Mouse (Mus musculus) adrenal gland, postnatal 4 days (tissue): ENCODE measurements around the gene Ppp2r5c. TPM values are rescaled to one million over a fixed set of nuclear protein-coding genes. Genes with fewer than 3 reads are reported as not detected.

Source experiments
- DNase-seq, 2 experiments: peaks; one replicate each; pipeline ENCODE4 v3.0.0; 2021 to 2022; ENCODE audit warnings: low spot score in 2 of 2, mixed read lengths in 2 of 2
- total RNA-seq, 2 experiments: library from RNA; stranded (reverse); gene quantifications; 2 replicates each; pipeline ENCODE4 v1.2.3; 2021

Ppp2r5c gene
- total RNA-seq, 2 experiments from 2014 or later: 150 to 153 TPM

DNA sequence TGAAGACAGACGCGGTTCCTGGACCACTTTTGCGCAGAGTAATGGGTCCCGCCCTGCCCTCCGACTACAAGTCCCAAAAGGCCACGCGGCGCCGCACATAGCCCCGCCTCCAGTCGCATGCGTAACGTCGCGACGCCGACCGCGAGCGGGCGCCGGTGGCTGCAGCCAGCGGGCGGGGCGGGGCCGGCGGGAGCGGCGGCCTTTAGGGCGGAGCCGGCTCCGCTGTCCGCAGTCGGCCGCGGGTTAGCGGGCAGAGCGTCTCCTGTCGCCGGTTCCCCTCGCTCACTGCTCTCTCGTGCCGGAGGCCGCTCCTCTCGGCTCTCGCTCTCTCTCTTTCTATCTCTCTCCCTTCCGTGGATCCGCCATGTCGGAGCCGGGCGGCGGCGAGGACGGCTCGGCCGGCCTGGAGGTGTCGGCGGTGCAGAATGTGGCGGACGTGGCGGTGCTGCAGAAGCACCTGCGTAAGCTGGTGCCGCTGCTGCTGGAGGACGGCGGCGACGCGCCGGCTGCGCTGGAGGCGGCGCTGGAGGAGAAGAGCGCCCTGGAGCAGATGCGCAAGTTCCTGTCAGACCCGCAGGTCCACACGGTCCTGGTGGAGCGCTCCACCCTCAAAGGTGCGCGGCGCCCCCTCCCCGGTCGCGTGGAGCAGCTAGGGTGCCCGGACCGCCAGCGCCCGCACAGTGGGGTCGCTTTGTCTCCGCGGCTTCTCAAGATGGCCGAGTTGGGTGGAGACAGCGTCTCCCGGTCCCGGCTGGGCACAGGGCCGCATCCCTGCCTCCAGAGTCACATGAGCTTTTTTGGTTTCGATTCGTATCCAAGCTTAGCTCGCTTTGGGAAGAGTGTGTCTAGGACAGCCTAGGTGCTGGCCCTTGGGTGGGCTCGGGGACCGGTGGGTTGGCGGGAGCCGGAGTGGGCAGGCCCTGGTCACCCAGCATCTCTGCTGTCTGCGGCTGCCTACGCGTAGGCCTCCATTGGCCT lies 154.6 kb downstream of the Ppp2r5c start, which contains the start of gene Dync1h1:
Gene Dync1h1, plus strand, starts transcription at position 212 of the 978 bp plus-strand sequence.
- peak; percentile 80 to 82 for DNase-seq

GRCm38 (mm10) chr12:110606161-110606560 lies 159.2 kb downstream of the Ppp2r5c start:
- DNase-seq: no peak

GRCm38 (mm10) chr12:110606676-110607075 lies 159.8 kb downstream of the Ppp2r5c start:
- no peak for DNase-seq

DNA sequence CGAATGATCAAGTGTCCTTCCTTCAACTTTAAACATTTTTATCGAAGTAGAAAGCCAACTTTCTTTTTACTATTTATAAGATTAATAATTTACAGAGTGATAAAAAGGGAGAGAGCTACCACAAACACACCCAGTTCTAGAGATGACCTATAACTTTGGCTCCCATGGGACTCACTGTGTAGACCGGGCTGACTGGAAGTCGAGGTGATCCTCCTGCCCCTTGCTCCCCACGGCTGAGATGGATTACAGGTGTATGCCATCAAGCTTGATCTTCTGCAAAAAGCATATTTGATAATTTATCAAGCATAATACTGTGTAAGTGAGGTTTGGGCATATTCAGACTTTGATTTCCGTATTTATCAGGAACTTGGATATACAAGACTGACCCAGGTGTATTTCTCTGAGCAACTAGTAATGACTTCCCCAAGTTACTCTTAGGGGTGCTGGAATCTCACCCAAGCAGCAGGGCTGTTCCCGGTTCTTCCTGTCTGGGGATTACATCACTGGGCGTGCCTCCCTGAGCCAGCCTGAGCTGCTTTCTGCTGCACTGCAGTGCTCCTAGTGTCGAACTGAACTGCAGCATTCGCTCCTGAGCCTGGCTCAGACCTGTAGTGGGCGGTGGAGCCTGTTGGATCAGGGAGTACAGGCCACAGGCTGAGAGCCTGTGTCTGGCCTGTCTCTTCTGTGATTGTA lies 161.7 kb downstream of the Ppp2r5c start:
- DNase-seq: no peak

DNA sequence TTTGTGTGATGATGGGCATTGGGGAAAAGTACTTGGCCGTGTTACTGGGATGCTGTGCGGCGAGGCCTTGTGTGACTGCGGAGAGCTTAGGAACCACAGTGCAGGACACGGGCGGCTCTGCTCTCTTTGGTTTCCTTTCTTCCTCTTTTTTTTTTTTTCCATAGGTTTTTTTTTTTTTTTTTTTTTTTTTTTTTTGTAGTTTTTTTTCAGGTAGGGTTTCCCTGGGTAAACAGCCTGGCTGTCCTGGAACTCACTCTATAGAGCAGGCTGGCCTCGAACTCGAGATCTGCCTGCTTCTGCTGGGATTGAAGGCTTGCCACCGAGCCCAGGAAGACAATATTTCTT lies 162.2 kb downstream of the Ppp2r5c start:
- no peak for DNase-seq

DNA sequence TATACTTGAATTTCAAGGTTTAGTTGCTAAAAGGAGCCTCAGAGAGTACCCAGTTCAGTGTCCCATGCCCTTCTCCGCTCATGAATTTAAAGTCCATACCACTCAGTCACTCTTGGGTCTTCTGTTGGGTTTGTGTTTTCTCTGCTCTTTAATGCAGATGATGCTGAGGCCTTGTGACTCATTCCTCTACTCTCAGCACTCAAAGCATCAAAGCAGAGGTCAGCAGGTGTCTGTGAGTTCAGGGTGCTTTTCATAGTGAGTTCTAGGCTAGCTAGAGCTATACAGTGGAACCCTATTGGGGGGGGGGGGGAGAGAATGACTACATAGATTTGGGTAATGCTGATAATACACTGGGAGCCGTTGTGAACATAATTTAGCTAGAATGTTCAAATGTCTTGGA lies 163.8 kb downstream of the Ppp2r5c start:
- no peak for DNase-seq

DNA sequence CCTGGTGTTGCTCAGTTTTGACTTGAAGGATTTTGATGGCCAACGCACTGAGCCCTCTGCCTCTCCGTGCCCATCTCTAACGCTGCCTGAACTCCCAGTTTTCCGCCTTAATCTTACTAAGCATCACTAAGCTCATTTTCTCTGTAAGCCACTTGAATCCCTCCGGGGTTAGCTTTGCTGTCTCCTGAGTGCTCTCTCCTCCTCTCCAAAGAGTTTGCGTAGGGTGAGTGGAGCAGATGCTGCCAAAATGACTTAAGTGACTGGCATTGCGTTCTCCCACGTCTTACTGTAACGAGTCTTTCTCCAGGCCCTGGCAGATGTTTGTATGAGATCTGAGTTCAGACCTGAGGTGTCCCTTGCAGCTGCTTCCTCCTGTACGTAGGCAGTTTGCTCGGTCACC lies 183.1 kb downstream of the Ppp2r5c start:
- no peak for DNase-seq

Other genes starting within 250 kb of the Ppp2r5c start
- 1 to 10 TPM in 1 of 2 experiments, under 1 TPM in 1; 0.76 to 1.6 TPM for gene Dio3, start 168.1 kb upstream of the Ppp2r5c start, total RNA-seq
- gene Dync1h1, start 154.3 kb downstream of the Ppp2r5c start, total RNA-seq: 100 to 1,000 TPM; 116 to 140 TPM
- gene 1700001K19Rik, start 235.5 kb downstream of the Ppp2r5c start, total RNA-seq: not detected